Mouse (Mus musculus) liver, embryonic 14.5 days (tissue): ENCODE data around the gene Tns3.

Experiments
- CTCF ChIP-seq: IDR thresholded peaks from 2 replicates; pipeline ENCODE4 v1.5.1; 2016; ENCODE audit warnings: antibody characterized with exemption, low read depth, control low read depth
- EP300 ChIP-seq: IDR thresholded peaks from 2 replicates; pipeline ENCODE4 v1.6.1; 2016; ENCODE audit warnings: antibody characterized with exemption, low read depth

GRCm38 (mm10) chr11:8697670-8698069 is 33.3 kb upstream of the Tns3 start:
- no peak for TF ChIP-seq CTCF
- TF ChIP-seq EP300: no peak
